Mouse (Mus musculus): ENCODE results near the gene Wdr95. TPM values are rescaled to one million over a fixed set of nuclear protein-coding genes. Genes with fewer than 3 reads are reported as not detected.
"Not testable (repeated sequence)": the region's sequence is repeated elsewhere in the genome, so short reads cannot be mapped to it uniquely, and the experiment has no call there.

Gene Wdr95
- total RNA-seq, 1 experiment from 2014 or later, result not detected

DNA sequence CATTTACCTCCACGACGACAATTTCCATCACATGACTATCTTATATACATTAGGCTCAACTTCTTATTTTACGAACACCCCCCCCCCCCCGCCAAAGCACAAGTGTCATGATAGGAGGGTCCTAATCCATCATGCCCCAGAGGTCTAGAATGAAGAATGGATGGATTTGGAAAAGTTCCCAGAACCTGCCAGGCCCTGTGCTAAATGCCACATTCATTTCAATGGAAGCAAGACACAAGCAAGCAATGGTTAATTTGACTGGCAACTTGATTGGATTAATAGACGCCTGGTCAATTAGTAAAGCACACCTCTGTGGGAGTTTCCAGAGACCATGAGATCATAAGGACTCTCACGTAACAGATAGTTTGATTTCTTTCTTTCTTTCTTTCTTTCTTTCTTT, 11.4 kb upstream of the Wdr95 start:
- no peak for DNase-seq

DNA sequence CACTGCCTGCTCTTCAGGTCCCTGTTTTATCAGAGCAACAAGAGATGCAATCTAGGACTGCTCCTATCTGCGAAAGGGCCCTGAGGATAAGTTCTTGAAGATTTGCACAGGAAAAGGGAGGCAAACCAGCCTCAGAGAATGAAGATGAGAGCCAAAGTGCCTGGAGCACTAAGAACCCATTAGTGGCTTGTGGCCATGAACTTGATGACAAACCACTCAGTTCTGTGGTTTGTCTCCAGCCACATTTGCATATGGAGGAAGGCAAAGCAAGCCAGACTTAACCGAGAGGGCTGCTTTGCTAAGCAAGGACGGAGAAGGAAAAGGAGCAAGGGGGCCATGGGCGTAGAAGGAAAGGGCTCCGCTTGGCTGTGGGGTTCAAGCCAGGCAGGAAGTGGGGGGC, 7.7 kb upstream of the Wdr95 start:
- DNase-seq, result no peak

DNA sequence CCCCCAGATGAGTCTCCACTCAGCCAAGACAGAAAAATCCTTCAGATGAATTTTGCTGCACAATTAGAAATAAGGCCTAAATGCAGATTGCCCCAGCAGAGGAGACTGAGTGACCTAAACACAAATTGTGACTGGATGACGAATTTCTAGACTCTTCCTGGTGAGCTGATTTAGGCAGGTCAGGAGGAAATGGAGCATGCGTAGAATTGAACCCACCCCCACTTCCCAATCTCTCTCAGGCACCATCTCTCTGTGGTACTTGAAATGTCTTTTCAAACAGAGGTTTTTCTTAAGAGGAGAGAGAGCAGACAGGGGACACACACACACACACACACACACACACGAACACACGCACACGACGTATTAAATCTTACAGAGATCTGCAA, 4.6 kb upstream of the Wdr95 start:
- no peak for DNase-seq

DNA sequence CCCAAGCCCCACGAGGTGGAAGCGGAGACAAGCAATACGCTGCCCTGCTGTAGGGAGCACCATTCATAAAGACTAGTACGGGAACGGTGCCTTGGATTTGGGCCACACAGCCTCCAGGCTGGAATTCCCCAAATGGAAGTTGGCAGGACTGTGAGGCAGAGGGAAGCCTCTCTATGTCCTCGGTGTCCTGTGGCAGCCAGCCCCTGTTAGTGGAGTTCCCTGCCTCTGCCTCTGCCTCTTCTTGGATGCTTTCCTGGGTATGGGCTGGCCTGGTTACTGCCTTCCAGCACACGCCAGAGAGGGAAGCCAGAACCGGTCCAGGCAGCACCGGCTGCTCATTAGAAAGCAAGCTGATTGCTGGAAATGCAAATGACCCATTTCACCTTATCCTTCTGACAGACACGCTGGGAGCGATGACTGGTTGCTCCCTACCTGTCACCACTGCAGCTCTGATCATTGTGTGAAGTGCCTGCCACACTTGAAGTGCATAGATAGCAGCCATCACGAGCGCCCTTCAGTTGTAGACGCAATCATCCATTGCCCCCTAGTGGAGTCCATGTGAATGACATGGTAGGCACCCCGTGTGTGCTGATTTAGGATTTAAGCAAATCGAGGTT, 4.1 kb upstream of the Wdr95 start:
- DNase-seq, result peak; percentile 82

DNA sequence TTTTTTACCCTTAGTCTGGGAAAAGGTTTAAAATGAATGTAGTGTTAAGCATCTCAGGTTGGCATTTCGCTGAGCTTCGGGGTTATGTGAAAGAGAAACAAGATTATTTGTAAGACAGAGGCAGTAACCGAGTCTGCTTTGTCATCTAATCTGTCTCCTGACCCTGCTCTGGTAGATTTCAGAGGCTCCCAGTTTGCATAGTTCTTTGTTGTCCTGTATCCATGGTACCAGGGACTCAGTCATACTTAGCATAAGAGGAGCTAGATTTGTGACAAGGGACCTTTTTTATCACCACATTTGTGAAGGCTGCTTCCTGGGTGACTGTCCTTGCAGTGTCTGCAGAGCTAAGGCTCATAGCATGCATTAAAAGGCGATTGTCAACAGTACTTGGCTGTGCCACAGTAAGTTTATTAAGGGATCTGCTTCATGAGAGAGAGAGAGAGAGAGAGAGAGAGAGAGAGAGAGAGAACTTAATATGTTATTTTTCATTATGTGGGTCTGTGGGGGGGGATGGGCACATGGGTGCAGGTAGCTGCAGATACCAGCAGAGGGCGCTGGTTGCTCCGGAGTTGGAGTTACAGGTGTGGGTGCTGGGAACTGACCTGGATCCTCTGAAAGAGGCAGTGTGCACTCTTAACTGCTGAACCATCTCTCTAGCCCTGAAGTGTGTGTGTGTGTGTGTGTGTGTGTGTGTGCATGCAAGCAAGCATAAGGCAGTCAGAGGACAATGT, 3.3 kb upstream of the Wdr95 start:
- DNase-seq, result peak; percentile 15

DNA sequence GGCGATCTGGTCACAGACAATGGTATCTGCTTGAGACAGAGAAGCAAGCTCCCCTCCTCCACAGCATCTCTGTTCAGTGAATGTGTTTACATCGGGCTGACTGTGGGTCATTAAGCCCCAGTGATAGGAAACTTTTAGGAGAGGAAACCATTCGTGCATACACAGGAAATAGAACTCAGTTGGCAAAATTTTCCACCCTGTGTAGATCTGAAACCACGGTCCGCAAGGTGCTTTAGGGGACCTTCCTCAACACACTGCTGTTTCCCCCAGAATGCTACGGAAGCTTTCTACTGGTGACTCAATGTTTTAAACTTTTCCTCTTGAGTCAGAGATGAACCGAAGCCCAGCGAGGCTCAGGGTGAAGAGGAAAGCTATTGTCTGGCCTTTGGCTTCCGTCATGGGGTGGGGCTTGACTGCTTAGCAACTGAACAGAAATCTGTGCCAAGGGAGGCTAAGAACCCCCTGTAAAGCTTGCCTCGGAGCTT, 2.0 kb upstream of the Wdr95 start:
- peak; percentile 62 for DNase-seq

DNA sequence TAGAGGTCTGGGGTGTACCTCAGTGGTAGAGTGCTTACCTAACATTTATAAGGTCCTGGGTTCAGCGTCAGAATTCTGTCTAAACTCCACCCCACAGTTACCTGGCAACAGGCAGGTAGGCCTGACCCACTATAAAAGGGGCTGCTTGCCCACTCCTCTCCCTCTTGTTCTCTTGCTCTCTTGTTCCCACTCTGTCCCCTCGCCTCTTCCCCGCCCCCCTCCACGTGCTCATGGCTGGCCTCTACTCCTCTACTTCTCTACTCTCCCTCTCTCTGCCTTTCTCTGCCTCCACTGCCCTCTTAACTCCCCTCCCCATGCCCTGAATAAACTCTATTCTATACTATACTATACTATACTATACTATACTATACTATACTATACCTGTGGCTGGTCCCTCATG, 1.2 kb upstream of the Wdr95 start:
- DNase-seq, result not testable (repeated sequence)

DNA sequence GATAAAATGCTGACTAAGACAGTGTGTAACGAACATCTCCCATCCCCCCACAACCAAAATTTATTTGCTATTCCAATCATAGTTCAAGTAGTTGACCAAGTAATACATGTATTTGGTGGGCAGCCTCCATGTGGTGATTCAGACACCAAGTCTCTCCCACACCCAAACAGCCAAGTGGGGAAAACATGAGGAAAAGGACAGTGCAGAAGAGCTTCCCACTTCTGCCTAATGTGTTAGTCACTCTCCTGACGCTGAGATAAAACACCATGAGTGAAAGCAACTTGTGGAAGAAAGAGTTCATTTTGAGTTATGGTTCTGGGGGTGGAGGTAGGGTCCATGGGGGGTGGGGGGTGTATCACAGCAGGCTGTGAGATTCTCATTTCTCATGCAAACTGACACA, 5.4 kb downstream of the Wdr95 start:
- DNase-seq, result no peak

DNA sequence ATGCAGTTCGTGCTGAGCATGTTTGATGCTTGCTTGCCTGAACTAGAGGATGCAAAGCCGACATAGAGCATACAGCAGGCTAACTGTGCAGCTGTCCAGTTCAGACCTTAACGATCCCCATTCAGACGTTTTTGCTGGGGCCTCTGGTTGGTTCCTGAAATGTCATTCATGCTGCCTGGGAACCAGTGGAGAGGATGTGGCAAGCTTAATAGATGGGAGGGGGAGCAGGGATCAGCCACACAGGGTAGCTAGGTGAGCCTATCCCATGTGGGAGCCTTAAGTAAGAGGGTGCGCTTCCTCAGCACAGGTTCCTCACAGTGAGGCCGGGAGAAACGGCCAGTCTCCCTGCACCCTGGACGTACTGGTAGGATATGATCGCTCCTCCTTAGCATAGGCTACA, 7.5 kb downstream of the Wdr95 start:
- DNase-seq, result no peak

DNA sequence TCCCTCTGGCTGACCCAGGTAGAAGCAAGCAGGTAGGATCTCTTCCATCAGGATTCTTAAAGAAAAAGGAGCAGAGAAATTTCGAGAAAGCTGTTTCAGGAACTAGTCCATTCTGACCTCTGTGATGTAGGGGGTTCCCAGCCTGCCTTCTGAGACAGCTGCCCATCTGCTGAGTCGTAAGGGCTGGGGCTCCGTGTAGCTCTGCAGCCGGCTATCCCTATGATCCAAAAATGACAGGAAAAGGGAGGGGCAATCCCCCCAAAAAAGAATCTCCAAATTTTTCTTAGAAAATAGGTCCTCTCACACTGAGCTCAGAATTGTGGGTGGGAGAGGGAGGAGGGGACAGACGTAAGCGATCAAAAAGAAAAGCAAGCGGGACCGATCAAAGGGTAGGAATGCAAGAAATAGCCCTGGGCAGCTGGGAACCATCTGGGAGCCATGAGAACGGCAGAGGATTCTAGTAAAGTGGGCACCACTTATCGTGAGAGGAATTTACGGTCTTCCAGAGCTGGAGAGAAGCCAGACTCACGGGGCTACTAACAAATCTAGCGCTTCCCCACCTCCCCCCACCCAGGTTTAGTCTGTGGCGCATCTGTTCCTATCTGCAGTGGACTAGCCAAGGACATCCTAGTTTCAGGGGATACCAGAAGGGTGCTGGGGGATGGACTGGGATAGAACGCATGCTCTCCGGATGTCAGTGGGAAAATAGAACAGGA, 9.5 kb downstream of the Wdr95 start:
- DNase-seq, result no peak

DNA sequence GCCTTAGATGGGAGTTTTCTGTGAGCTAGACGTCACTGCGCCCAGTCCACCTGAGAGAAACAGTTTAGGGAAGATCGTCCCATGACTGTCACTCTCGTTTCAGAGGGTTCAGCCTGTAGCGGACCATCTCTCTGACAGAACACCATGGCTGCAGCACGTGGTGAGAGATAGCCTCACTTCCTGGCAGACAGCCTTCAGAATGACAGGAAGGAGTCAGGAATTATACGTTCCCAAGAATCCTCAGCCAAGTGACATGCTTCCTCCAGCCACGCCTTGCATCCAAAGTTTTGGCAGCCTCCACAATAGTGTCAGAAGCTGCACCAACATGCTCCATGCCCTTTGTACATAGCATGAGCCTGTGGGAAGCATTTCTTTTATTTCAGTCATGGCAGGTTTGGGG, 10.1 kb downstream of the Wdr95 start:
- DNase-seq, result no peak

DNA sequence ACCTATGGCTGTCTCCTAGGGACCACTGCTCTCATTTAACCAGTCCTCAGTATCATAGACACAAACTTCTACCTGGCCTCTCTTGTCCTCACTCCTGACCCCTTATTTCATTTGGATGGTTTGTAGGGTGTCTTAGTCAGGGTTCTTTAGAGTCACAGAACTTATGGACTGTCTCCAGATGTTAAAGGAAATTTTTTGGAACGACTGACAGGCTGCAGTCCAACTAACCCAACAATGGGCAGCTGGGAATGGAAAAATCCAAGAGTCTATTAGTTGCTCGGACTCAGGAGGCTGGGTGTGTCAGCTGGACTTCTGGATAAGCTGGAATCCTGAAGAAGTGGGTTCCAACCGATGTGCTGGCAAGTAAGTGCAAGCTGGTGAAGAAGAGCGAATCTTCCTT, 10.6 kb downstream of the Wdr95 start:
- no peak for DNase-seq

DNA sequence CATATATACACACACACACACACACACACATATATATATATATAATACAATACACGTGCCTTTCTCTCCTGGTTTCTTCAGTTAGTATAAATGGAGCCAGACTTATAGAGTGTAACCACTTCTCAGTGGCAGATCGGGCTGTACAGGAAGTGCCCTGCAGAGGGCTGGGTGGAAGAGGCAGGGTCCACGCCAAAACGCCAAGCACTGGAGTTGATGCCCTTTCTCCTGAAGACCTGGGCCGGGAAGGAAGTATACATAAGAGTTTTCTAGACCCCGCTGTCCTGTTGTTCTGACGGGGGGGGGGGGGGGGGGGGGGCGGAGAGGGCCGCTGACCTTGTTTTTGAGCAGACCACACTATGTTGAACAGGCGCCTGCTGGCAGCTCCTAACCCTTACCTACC, 22.7 kb downstream of the Wdr95 start:
- no peak for DNase-seq

DNA sequence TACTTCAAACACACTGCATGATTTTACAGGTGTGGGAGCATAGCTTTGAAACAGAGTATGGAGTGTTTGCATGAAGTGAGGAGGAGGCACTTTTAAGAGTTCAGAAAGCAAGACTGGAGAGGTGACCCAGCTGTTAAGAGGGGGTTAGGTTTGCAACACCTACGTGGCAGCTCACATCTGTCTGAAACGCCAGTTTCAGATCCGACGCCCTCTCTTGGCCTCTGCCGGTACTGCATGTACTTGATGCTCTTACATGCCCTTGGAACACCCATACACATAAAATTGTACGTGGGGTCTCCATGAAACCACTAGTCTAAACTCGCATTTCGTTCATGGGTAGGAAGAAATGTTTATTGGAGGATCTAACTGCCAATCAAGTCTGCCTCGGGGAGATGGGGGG, 24.3 kb downstream of the Wdr95 start:
- DNase-seq, result no peak

DNA sequence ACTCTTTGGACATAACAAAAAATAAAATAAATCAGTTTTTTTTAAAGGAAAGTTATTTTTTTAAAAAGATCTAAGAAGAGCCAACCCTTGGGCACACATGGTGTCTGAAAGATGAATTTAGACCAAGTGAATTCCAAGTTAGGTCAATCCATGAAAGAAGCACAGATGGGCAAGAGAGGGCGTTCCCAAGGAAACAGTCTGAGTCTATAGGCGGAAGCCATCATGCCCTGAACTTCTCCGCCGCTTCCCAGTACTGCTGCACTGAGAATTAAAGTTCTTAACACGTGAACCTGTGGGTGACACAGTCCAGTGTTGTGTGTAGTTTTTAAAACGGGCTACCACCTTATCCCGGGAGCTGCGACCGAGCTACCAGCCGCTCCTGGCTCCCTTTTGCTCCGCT, 24.9 kb downstream of the Wdr95 start:
- no peak for DNase-seq

DNA sequence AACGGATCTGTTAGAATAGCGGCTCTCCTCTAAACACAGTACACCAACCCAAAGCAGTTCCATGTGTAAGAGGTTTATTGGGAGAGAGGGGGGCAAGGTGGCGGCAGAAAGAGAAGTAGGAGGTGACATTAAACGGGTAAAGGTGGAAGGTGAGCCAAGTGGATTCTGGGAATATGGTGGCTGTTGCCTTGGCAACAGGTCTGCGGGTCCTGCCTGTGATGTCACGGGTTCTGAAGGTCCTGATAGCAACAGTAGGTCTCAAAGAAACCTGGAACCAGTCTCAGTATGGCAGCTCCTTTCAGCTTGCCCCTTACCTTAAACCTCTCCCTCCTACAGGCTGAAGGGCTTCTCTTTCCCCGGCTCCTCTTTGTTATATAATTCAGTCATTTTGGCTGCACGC, 25.9 kb downstream of the Wdr95 start:
- no peak for DNase-seq

DNA sequence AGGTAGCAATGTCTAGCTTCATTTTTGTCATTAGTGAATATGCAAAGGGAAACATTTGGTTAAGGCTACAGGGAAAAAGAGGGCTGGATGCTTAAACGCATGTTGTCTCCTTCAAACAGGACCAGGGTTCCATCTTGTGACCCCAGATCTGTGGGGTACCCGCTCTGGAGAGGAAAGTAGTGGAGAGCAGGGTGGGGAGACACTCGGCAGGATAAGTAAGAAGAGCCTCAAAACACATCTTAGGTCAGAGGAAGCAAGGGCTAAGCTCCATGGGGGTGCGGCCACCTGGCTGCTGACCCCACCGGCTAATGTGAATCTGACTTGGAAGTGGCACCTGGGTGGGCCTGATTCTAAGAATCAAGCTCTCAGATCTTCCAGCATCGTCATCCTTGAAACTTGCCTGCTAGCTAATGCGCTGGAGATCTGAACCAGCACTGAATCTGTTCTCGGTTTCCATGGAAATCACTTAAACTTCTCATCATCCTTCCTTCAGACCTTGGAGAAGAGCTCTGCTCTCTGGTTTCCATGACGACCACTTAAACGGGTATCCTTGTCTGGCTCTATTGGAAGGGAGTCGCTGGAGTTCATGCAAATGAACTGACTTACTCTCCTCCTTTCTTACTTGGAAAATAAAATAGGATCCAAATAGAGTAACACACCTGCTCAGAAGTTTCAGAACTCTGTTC, 32.6 kb downstream of the Wdr95 start:
- DNase-seq, result no peak

DNA sequence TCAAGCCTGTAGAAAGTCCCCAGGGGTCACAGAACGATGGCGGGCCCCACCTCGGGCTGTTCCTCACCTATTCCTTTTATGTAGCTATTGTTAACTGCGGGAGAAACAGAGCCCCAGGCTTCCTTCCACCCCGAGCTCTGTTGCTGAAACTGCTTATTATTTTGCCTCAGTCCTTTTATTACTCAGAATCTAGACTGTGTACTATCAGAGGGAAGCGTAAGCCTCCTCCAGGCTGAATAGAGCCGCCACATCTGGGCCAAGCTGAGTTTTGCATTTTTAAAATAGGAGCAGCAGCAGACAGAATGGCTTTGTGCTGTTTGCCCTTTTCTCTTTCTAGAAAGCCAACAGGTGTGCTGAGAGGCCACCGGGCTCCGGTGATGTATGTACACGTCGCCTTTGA, 37.5 kb downstream of the Wdr95 start:
- DNase-seq, result no peak

DNA sequence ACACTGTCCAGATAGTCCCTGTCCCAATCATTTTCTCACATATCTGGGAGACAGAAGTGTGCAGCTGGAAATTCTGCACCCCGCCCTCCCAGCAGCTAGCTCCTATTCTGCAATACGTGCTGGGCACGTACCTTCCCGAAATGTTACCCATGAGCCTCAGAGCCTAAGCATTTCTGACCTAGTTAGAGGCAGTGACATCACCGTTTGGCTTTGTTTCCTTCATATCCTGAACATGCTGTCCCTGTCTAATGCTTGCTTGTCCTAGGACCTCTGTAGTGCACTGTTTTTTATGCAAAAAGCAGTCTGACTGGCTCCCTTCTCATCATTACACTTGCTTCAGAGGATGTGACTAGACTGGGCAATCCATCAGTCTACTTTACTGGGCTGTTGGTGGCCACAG, 38.5 kb downstream of the Wdr95 start:
- DNase-seq, result peak; percentile 42

DNA sequence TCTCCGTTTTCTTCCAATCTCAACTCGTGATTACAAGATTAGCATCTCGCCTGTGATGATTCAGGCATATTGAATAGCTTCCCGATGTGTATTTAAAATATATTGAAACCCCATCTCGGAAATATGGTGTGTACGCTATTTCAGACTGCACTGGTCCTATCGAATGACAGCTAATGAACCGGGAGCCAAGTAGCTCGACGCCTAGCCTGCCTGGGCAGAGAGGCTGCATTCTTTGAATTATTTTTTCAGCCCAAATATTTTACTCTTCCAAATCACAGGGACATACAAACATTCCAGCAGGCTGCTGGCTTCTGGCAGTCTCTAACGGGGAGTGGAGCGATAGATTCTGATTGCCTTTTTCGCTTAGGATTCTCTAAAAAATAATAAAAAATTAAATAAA, 40.5 kb downstream of the Wdr95 start:
- no peak for DNase-seq

DNA sequence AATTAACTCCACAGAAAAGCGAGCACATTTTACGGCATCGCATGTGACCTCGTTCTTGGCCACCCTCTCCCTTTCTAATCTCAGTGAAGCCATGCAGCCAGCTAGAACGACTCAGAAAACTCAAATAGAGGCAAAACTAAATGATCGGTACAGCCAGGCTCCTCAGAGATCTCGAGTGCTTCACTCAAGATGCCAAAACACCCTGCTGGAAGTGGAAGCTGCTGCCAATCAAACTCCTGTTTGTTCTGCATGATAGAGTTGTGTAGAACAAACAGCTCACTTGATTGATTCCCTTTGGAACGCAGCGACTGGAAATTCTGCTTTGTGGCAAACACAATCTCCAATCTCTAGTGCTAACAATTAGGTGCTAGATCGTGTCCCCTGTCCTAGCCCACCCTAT, 48.5 kb downstream of the Wdr95 start:
- no peak for DNase-seq

DNA sequence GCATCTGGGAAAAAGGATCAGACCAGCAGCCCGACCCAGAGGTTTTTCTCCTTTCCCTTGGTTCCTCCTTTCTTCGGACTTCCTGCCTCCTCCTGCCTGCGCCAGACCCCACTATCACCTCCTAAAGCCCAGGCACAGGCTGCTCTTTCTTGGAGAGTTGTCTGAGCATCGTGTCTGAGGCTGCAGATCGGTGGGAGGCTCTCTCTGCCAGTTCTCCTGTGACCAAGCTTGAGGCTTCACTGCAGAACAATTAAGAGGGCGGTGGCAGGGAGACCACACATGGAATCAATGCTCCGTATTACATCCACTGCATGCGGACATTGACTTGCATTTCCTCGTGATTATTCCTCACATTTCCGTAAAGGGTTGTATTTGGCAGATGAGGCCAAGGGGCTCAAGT, 49.0 kb downstream of the Wdr95 start:
- no peak for DNase-seq

DNA sequence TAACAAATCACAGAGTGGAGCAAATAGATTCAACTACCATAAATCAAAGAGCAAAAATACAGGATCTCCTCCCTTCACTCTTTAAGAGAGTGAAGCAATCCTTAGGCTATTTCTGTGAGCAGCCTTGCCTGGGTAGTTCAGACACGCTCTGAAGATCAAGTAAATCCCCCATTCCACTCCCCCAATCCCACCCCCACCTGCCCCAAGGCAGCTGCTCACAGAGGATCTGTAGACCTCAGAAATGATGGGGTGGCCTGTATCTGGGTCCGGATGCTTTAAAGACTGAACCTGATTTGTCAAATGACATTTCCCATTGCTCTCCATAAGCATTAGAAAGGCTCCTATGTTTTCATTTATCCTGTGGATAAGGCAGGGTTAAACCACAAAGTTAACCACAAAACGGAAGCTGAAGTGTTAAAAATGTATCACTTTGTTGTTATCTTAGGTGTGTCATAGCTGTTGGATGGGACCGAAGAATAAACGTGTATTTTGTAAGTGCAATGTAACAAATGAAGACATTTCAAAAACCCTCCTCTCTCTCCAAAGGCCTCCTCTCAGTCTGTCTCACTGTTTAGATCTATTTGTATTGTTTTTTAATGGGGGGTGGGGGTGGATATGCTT, 54.3 kb downstream of the Wdr95 start:
- DNase-seq, result no peak
